Mouse (Mus musculus): Measurements from ENCODE around the gene Olfr175-ps1.

DNA sequence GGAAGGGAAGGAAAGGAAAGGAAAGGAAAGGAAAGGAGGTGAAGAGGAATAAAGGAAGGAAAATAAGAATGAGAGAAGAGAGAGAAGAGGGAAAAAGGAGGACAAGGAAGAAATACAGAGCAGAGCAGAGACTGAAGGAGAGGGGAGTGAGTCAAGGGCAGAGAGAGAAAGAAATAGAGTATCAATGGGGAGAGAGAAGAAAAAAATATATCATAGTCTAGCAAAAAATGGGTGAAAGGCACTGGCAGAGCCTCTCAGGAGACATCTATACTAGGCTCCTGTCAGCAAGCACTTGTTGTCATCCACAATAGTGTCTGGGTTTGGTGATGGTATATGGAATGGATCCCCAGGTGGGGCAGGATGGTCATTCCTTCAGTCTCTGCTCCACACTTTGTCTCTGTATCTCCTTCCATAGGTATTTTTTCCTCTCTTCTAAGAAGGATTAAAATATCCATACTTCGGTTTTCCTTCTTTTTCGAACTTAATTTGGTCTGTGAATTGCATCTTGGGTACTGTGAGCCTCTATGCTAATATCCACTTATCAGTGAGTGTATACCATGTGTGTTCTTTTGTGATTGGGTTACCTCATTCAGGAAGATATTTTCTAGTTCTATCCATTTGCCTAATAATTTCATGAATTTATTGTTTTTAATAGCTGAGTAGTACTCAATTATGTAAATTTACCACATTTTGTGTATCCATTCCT, 33.6 kb upstream of the Olfr175-ps1 start:
- no peak for TF ChIP-seq GATA1 (IDR thresholded peaks at IDR 0.05; ENCODE audit: low read length)
- TF ChIP-seq TAL1 (IDR thresholded peaks at IDR 0.05; ENCODE audit: low read length): no peak

All from erythroblast, embryonic 14.5 days (primary cell).